Mouse (Mus musculus) ovary, postnatal 36 days (tissue): ENCODE measurements around the gene Smarca2.

Experiments
- DNase-seq: peaks from one replicate; pipeline ENCODE4 v3.0.0; 2022; ENCODE audit warnings: low spot score, mixed read lengths

Smarca2 gene

GRCm38 (mm10) chr19:26776066-26777025 lies 171.5 kb downstream of the Smarca2 start:
- no peak for DNase-seq

- DNase-seq: no peak
Observed at GRCm38 (mm10) chr19:26778199-26778598, 173.3 kb downstream of the Smarca2 start.

- no peak for DNase-seq
Observed at GRCm38 (mm10) chr19:26781209-26781608, 176.4 kb downstream of the Smarca2 start.

- DNase-seq: no peak
Observed at GRCm38 (mm10) chr19:26788446-26788845, 183.6 kb downstream of the Smarca2 start.

GRCm38 (mm10) chr19:26790386-26791346 lies 185.8 kb downstream of the Smarca2 start:
- DNase-seq: no peak

- DNase-seq: no peak
Observed at GRCm38 (mm10) chr19:26794315-26794714, 189.5 kb downstream of the Smarca2 start.

- no peak for DNase-seq
Observed at GRCm38 (mm10) chr19:26796006-26796405, 191.2 kb downstream of the Smarca2 start.

DNA sequence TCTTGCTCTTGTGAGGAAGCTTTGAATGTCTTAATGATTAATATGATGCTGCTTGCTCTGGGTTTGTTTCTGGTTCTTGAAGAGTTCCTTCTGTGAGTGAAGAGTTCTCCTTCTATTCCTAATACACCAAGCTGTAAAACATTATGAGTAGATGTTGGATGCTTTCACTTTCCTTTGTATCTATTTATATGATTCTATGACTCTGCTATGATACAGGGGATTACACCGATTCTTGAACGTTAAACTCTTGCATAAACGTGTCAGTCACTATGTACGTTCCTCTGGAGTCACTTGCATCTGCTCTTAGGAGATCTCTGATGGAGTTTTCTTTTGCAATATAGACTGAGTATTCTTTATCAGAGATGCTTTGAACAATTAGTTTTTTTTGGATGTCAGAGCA lies 199.6 kb downstream of the Smarca2 start:
- no peak for DNase-seq

- DNase-seq: peak; percentile 17
Observed at GRCm38 (mm10) chr19:26814629-26815028, 209.8 kb downstream of the Smarca2 start.

DNA sequence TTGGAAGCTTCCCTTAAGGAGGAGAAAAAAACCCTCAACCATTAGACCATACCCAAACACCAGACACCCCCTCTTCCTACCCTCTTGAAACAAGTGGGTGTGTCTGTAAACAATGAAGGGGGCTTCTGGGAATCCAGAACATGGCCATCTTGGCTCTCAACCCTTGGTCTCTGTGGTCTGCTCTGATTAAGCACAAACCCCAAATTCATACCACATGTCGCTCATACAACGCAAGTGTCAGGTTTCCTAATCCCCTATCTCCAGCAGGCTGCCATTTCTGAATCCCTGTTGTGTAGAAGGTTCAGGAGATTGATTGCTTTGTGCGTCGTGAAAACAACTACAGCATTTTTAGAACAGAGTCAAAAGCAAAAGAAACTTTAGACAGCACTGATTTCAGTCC lies 213.1 kb downstream of the Smarca2 start:
- no peak for DNase-seq
